Mouse (Mus musculus) hindbrain, embryonic 14.5 days (tissue): ENCODE results near the gene Cabp2. TPM values are rescaled to one million over a fixed set of nuclear protein-coding genes. Genes with fewer than 3 reads are reported as not detected.
"Not testable (repeated sequence)": the region's sequence is repeated elsewhere in the genome, so short reads cannot be mapped to it uniquely, and the experiment has no call there.

Source experiments
- ATAC-seq: fragments of 200-750 bp; cut with Nextera tagmentation; 2 replicates; pipeline ENCODE4 v1.8.0; 2017; ENCODE audit warnings: moderate number of reproducible peaks, mild to moderate bottlenecking, moderate TSS enrichment, moderate library complexity; ENCODE audit not compliant: low FRiP score
- DNase-seq: peaks from one replicate; pipeline ENCODE4 v3.0.0-alpha.2; 2015; ENCODE audit warnings: low spot score
- H3K27ac ChIP-seq: fragments of 300-500 bp; sonication (generic); 2 replicates; pipeline ENCODE4 v1.5.1; 2014; ENCODE audit warnings: mild to moderate bottlenecking, moderate library complexity
- H3K27me3 ChIP-seq: fragments of 300-500 bp; sonication (generic); 2 replicates; pipeline ENCODE4 v1.6.1; 2014; ENCODE audit warnings: mild to moderate bottlenecking, low read length, mixed read lengths; ENCODE audit not compliant: control insufficient read depth, insufficient read depth
- H3K36me3 ChIP-seq: fragments of 300-500 bp; sonication (generic); replicated peaks from 2 replicates; pipeline ENCODE4 v1.6.1; 2014; ENCODE audit not compliant: control insufficient read depth, insufficient read depth
- H3K4me1 ChIP-seq: fragments of 300-500 bp; sonication (generic); replicated peaks from 2 replicates; pipeline ENCODE4 v1.6.1; 2014; ENCODE audit warnings: antibody characterized with exemption, low read length, mixed read lengths; ENCODE audit not compliant: control insufficient read depth, insufficient read depth
- H3K4me2 ChIP-seq: fragments of 300-500 bp; sonication (generic); replicated peaks from 2 replicates; pipeline ENCODE4 v1.6.1; 2014; ENCODE audit warnings: mild to moderate bottlenecking, moderate library complexity
- H3K4me3 ChIP-seq: fragments of 300-500 bp; sonication (generic); replicated peaks from 2 replicates; pipeline ENCODE4 v1.5.1; 2014; ENCODE audit warnings: mild to moderate bottlenecking, low read length
- H3K9ac ChIP-seq: fragments of 300-500 bp; sonication (generic); 2 replicates; pipeline ENCODE4 v1.6.1; 2014
- H3K9me3 ChIP-seq: fragments of 300-500 bp; sonication (generic); 2 replicates; pipeline ENCODE4 v1.6.1; 2016; ENCODE audit warnings: low read length; ENCODE audit not compliant: control insufficient read depth
- WGBS: fragments of 180-500 bp; shearing (Covaris S2); extraction: QIAGEN DNeasy Blood & Tissue Kit; methylation state at CpG from one replicate; pipeline ENCODE4 v1.1.7; 2014; 5-methylcytosine and 5-hydroxymethylcytosine counted together
- polyA plus RNA-seq: library from polyadenylated mRNA; unstranded; fragments of >200 nt; fragmentation: Nextera tagmentation; extraction: Ambion mirVana; gene quantifications from 2 replicates; pipeline ENCODE4 v1.2.1, GENCODE M21; 2014

Gene Cabp2
- polyA plus RNA-seq, 1 experiment from 2014 or later, result not detected

- Histone ChIP-seq H3K36me3 (peaks cover 55% of the 10 kb centered on the region), H3K4me3 (no peak overlapping the region), H3K4me1 (peaks cover 15% of the 10 kb centered on the region), H3K27me3 (no peaks in the 10 kb centered on the region), H3K9me3 (no peaks in the 10 kb centered on the region), H3K4me2 (no peak overlapping the region), H3K27ac (no peak overlapping the region), H3K9ac (no peak overlapping the region)
- ATAC-seq (no peak), DNase-seq (no peak)
- 90% methylated on average over 4 of the region's 4 CpGs for WGBS
Observed at GRCm38 (mm10) chr19:4130106-4130505, 48.7 kb downstream of the Cabp2 start.

GRCm38 (mm10) chr19:4131075-4131474, 49.7 kb downstream of the Cabp2 start:
- no peak for DNase-seq
- Histone ChIP-seq H3K4me1 (peaks cover 15% of the 10 kb centered on the region), H3K9me3 (no peaks in the 10 kb centered on the region), H3K4me2 (no peak overlapping the region), H3K36me3 (peaks cover 55% of the 10 kb centered on the region), H3K9ac (no peak overlapping the region), H3K27ac (no peak overlapping the region), H3K4me3 (no peak overlapping the region), H3K27me3 (no peaks in the 10 kb centered on the region)
- no peak for ATAC-seq
- 93% methylated on average over 5 of the region's 5 CpGs for WGBS

GRCm38 (mm10) chr19:4131768-4132167, 50.4 kb downstream of the Cabp2 start:
- peaks cover 10% of the 10 kb centered on the region for H3K4me1 ChIP-seq
- no peak overlapping the region for H3K4me2 ChIP-seq
- H3K9ac ChIP-seq, result no peak overlapping the region
- ATAC-seq (no peak), DNase-seq (no peak)
- 84% methylated on average over 2 of the region's 2 CpGs for WGBS
- H3K27ac ChIP-seq, result no peak overlapping the region
- H3K9me3 ChIP-seq, result no peaks in the 10 kb centered on the region
- peaks cover 55% of the 10 kb centered on the region for H3K36me3 ChIP-seq
- H3K27me3 ChIP-seq, result no peaks in the 10 kb centered on the region
- no peak overlapping the region for H3K4me3 ChIP-seq

- ATAC-seq (no peak), DNase-seq (no peak)
- H3K9me3 ChIP-seq, result no peaks in the 10 kb centered on the region
- no peak overlapping the region for H3K9ac ChIP-seq
- no peaks in the 10 kb centered on the region for H3K4me1 ChIP-seq
- no peak overlapping the region for H3K27ac ChIP-seq
- H3K4me3 ChIP-seq, result no peak overlapping the region
- 95% methylated on average over 4 of the region's 4 CpGs for WGBS
- H3K36me3 ChIP-seq, result peaks cover 37% of the 10 kb centered on the region
- H3K27me3 ChIP-seq, result no peaks in the 10 kb centered on the region
- no peak overlapping the region for H3K4me2 ChIP-seq
Observed at GRCm38 (mm10) chr19:4134354-4134753, 53.0 kb downstream of the Cabp2 start.

GRCm38 (mm10) chr19:4135229-4135962, 54.0 kb downstream of the Cabp2 start:
- ATAC-seq, DNase-seq, H3K9me3 ChIP-seq, H3K27me3 ChIP-seq, H3K4me3 ChIP-seq, H3K4me2 ChIP-seq, H3K4me1 ChIP-seq, H3K9ac ChIP-seq, H3K27ac ChIP-seq: not testable (repeated sequence)
- 89% methylated on average over 6 of the region's 6 CpGs for WGBS
- H3K36me3 ChIP-seq, result peaks cover 28% of the 10 kb centered on the region

GRCm38 (mm10) chr19:4135963-4136345, 54.6 kb downstream of the Cabp2 start:
- not testable (repeated sequence) for DNase-seq, H3K4me3 ChIP-seq, H3K27me3 ChIP-seq, H3K4me1 ChIP-seq, H3K4me2 ChIP-seq, ATAC-seq, H3K9me3 ChIP-seq, H3K27ac ChIP-seq, H3K9ac ChIP-seq
- 28% methylated on average over 8 of the region's 8 CpGs for WGBS
- peaks cover 27% of the 10 kb centered on the region for H3K36me3 ChIP-seq

GRCm38 (mm10) chr19:4136463-4136862, 55.1 kb downstream of the Cabp2 start:
- H3K36me3 ChIP-seq, result peaks cover 22% of the 10 kb centered on the region
- WGBS, result 77% methylated on average over 5 of the region's 5 CpGs
- no peaks in the 10 kb centered on the region for H3K4me1 ChIP-seq
- no peak overlapping the region for H3K4me3 ChIP-seq
- no peak overlapping the region for H3K4me2 ChIP-seq
- H3K9me3 ChIP-seq, result no peaks in the 10 kb centered on the region
- no peak overlapping the region for H3K9ac ChIP-seq
- ATAC-seq (no peak), DNase-seq (no peak)
- H3K27ac ChIP-seq, result no peak overlapping the region
- H3K27me3 ChIP-seq, result no peaks in the 10 kb centered on the region

Other genes starting within 250 kb of the Cabp2 start
- 54.7 and 60.8 TPM in 2 replicates for gene Chka, start 229.8 kb upstream of the Cabp2 start, polyA plus RNA-seq
- gene Tcirg1, start 174.4 kb upstream of the Cabp2 start, polyA plus RNA-seq, result 11.6 and 13.3 TPM in 2 replicates
- 310 and 332 TPM in 2 replicates for gene Ndufs8, start 168.8 kb upstream of the Cabp2 start, polyA plus RNA-seq
- 2.4 and 3.3 TPM in 2 replicates for gene Aldh3b1, start 151.8 kb upstream of the Cabp2 start, polyA plus RNA-seq
- gene Unc93b1, start 146.4 kb upstream of the Cabp2 start, polyA plus RNA-seq, result 9.7 and 10.4 TPM in 2 replicates
- not detected in 2 replicates for gene Aldh3b3, start 122.9 kb upstream of the Cabp2 start, polyA plus RNA-seq
- gene Aldh3b2, start 109.2 kb upstream of the Cabp2 start, polyA plus RNA-seq, result 0.13 and 0.32 TPM in 2 replicates
- 2.1 and 3.6 TPM in 2 replicates for gene Acy3, start 95.0 kb upstream of the Cabp2 start, polyA plus RNA-seq
- gene Tbx10, start 88.8 kb upstream of the Cabp2 start, polyA plus RNA-seq, result 0.46 TPM in 2 replicates
- gene Nudt8, start 81.0 kb upstream of the Cabp2 start, polyA plus RNA-seq, result 23.5 TPM in 2 replicates
- gene Gm49405, start 81.0 kb upstream of the Cabp2 start, polyA plus RNA-seq, result 2.7 and 3.4 TPM in 2 replicates
- gene Doc2g, start 78.3 kb upstream of the Cabp2 start, polyA plus RNA-seq, result 4.1 and 5.0 TPM in 2 replicates
- gene Ndufv1, start 68.8 kb upstream of the Cabp2 start, polyA plus RNA-seq, result 242 and 259 TPM in 2 replicates
- gene Gstp1, start 43.6 kb upstream of the Cabp2 start, polyA plus RNA-seq, result 477 and 497 TPM in 2 replicates
- gene Gstp2, start 35.6 kb upstream of the Cabp2 start, polyA plus RNA-seq, result 1.7 TPM in 1 of 2 replicates, not detected in the other
- not detected in 2 replicates for gene Gstp3, start 22.0 kb upstream of the Cabp2 start, polyA plus RNA-seq
- 79.2 and 82.1 TPM in 2 replicates for gene Cdk2ap2, start 15.6 kb downstream of the Cabp2 start, polyA plus RNA-seq
- gene Pitpnm1, start 18.4 kb downstream of the Cabp2 start, polyA plus RNA-seq, result 70.0 and 74.7 TPM in 2 replicates
- gene Aip, start 44.3 kb downstream of the Cabp2 start, polyA plus RNA-seq, result 93.8 and 99.7 TPM in 2 replicates
- gene Gpr152, start 58.2 kb downstream of the Cabp2 start, polyA plus RNA-seq, result not detected in 2 replicates
- 0.11 and 0.26 TPM in 2 replicates for gene Cabp4, start 62.5 kb downstream of the Cabp2 start, polyA plus RNA-seq
- gene Coro1b, start 67.0 kb downstream of the Cabp2 start, polyA plus RNA-seq, result 102 TPM in 2 replicates
- gene Ptprcap, start 72.0 kb downstream of the Cabp2 start, polyA plus RNA-seq, result 0.44 and 0.68 TPM in 2 replicates
- 35.8 and 39.7 TPM in 2 replicates for gene Rps6kb2, start 81.8 kb downstream of the Cabp2 start, polyA plus RNA-seq
- gene Carns1, start 93.9 kb downstream of the Cabp2 start, polyA plus RNA-seq, result 5.3 and 6.0 TPM in 2 replicates
- 0.43 and 0.68 TPM in 2 replicates for gene Tbc1d10c, start 109.7 kb downstream of the Cabp2 start, polyA plus RNA-seq
- 581 and 604 TPM in 2 replicates for gene Ppp1ca, start 110.5 kb downstream of the Cabp2 start, polyA plus RNA-seq
- gene Rad9a, start 120.1 kb downstream of the Cabp2 start, polyA plus RNA-seq, result 19.4 and 22.5 TPM in 2 replicates
- gene Clcf1, start 132.7 kb downstream of the Cabp2 start, polyA plus RNA-seq, result 0.51 and 0.53 TPM in 2 replicates
- not detected in 2 replicates for gene AC109138.7, start 132.8 kb downstream of the Cabp2 start, polyA plus RNA-seq
- gene Pold4, start 150.3 kb downstream of the Cabp2 start, polyA plus RNA-seq, result 18.8 and 20.4 TPM in 2 replicates
- 12.9 and 13.4 TPM in 2 replicates for gene Ssh3, start 187.6 kb downstream of the Cabp2 start, polyA plus RNA-seq
- 50.7 and 56.6 TPM in 2 replicates for gene Ankrd13d, start 201.6 kb downstream of the Cabp2 start, polyA plus RNA-seq
- gene Grk2, start 224.6 kb downstream of the Cabp2 start, polyA plus RNA-seq, result 29.2 and 30.4 TPM in 2 replicates